Mouse (Mus musculus): ENCODE results near the gene Fgf10.

- TF ChIP-seq CTCF (IDR thresholded peaks at IDR 0.05; ENCODE audit: low read depth) (no peak), EP300 (IDR thresholded peaks at IDR 0.05; ENCODE audit: low read depth) (no peak)
Observed at GRCm38 (mm10) chr13:118658608-118659326, 10.8 kb upstream of the Fgf10 start.
